Mouse (Mus musculus): Measurements from ENCODE around the gene Hrc. TPM values are rescaled to one million over a fixed set of nuclear protein-coding genes. Genes with fewer than 3 reads are reported as not detected.

Hrc gene
- polyA plus RNA-seq, 1 experiment, result 9.1 TPM

- DNase-seq, result peak; percentile 35
- no peak overlapping the region for H3K27ac ChIP-seq (ENCODE audit: control insufficient read depth, insufficient read depth, low read length)
- H3K4me1 ChIP-seq (replicated peaks; ENCODE audit: control insufficient read depth, insufficient read depth, low read length), result peaks cover 27% of the 10 kb centered on the region
- H3K36me3 ChIP-seq (ENCODE audit: control insufficient read depth, insufficient read depth, low read length), result no peaks in the 10 kb centered on the region
- TF ChIP-seq POLR2A (IDR thresholded peaks at IDR 0.05; ENCODE audit: control insufficient read depth, extremely low read depth, insufficient read depth, low read length, poor library complexity) (no peak), CTCF (IDR thresholded peaks at IDR 0.05; ENCODE audit: borderline replicate concordance, control insufficient read depth, extremely low read depth, insufficient read depth, low read length, poor library complexity) (no peak)
- WGBS, result 5% methylated on average over 14 of the region's 14 CpGs
- peaks cover 12% of the 10 kb centered on the region; the same call in 1 of the 2 replicates for H3K27me3 ChIP-seq (ENCODE audit: control insufficient read depth, insufficient read depth, low read length)
- H3K4me3 ChIP-seq (ENCODE audit: control insufficient read depth, insufficient read depth, low read length), result no peak overlapping the region
These were observed 3.2 kb downstream of the Hrc start for GRCm38 (mm10) chr7:45338161-45338911.

- Histone ChIP-seq H3K4me1 (replicated peaks; ENCODE audit: control insufficient read depth, insufficient read depth, low read length) (peaks cover 25% of the 10 kb centered on the region), H3K4me3 (ENCODE audit: control insufficient read depth, insufficient read depth, low read length) (peak overlapping the region; percentile 10; the same call in 1 of the 2 replicates), H3K27ac (ENCODE audit: control insufficient read depth, insufficient read depth, low read length) (no peak overlapping the region), H3K36me3 (ENCODE audit: control insufficient read depth, insufficient read depth, low read length) (no peaks in the 10 kb centered on the region), H3K27me3 (ENCODE audit: control insufficient read depth, insufficient read depth, low read length) (peaks cover 12% of the 10 kb centered on the region; the same call in 1 of the 2 replicates)
- 1% methylated on average over 39 of the region's 39 CpGs for WGBS
- TF ChIP-seq CTCF (IDR thresholded peaks at IDR 0.05; ENCODE audit: borderline replicate concordance, control insufficient read depth, extremely low read depth, insufficient read depth, low read length, poor library complexity), result no peak
- no peak for TF ChIP-seq POLR2A (IDR thresholded peaks at IDR 0.05; ENCODE audit: control insufficient read depth, extremely low read depth, insufficient read depth, low read length, poor library complexity)
- DNase-seq, result peak; percentile 25
These were observed 4.4 kb downstream of the Hrc start for GRCm38 (mm10) chr7:45339410-45340065.

GRCm38 (mm10) chr7:45340066-45340442, 5.0 kb downstream of the Hrc start:
- DNase-seq, result no peak
- no peaks in the 10 kb centered on the region for H3K36me3 ChIP-seq (ENCODE audit: control insufficient read depth, insufficient read depth, low read length)
- peaks cover 25% of the 10 kb centered on the region for H3K4me1 ChIP-seq (replicated peaks; ENCODE audit: control insufficient read depth, insufficient read depth, low read length)
- 8% methylated on average over 11 of the region's 11 CpGs for WGBS
- no peak overlapping the region for H3K27ac ChIP-seq (ENCODE audit: control insufficient read depth, insufficient read depth, low read length)
- TF ChIP-seq CTCF (IDR thresholded peaks at IDR 0.05; ENCODE audit: borderline replicate concordance, control insufficient read depth, extremely low read depth, insufficient read depth, low read length, poor library complexity) (no peak), POLR2A (IDR thresholded peaks at IDR 0.05; ENCODE audit: control insufficient read depth, extremely low read depth, insufficient read depth, low read length, poor library complexity) (no peak)
- no peak overlapping the region for H3K4me3 ChIP-seq (ENCODE audit: control insufficient read depth, insufficient read depth, low read length)
- H3K27me3 ChIP-seq (ENCODE audit: control insufficient read depth, insufficient read depth, low read length), result peaks cover 12% of the 10 kb centered on the region; the same call in 1 of the 2 replicates

GRCm38 (mm10) chr7:45340669-45341068, 5.6 kb downstream of the Hrc start:
- H3K4me3 ChIP-seq (ENCODE audit: control insufficient read depth, insufficient read depth, low read length), result no peak overlapping the region
- no peak for DNase-seq

GRCm38 (mm10) chr7:45341303-45341702, 6.2 kb downstream of the Hrc start:
- TF ChIP-seq POLR2A (IDR thresholded peaks at IDR 0.05; ENCODE audit: control insufficient read depth, extremely low read depth, insufficient read depth, low read length, poor library complexity) (no peak), CTCF (IDR thresholded peaks at IDR 0.05; ENCODE audit: borderline replicate concordance, control insufficient read depth, extremely low read depth, insufficient read depth, low read length, poor library complexity) (no peak)
- H3K4me3 ChIP-seq (ENCODE audit: control insufficient read depth, insufficient read depth, low read length), result no peak overlapping the region
- peaks cover 25% of the 10 kb centered on the region for H3K4me1 ChIP-seq (replicated peaks; ENCODE audit: control insufficient read depth, insufficient read depth, low read length)
- peak; percentile 68 for DNase-seq
- H3K27me3 ChIP-seq (ENCODE audit: control insufficient read depth, insufficient read depth, low read length), result peaks cover 12% of the 10 kb centered on the region; the same call in 1 of the 2 replicates
- 7% methylated on average over 8 of the region's 8 CpGs for WGBS
- no peak overlapping the region for H3K27ac ChIP-seq (ENCODE audit: control insufficient read depth, insufficient read depth, low read length)
- no peaks in the 10 kb centered on the region for H3K36me3 ChIP-seq (ENCODE audit: control insufficient read depth, insufficient read depth, low read length)

More at GRCm38 (mm10) chr7:45340669-45341068, 5.6 kb downstream of the Hrc start:
- TF ChIP-seq POLR2A (IDR thresholded peaks at IDR 0.05; ENCODE audit: control insufficient read depth, extremely low read depth, insufficient read depth, low read length, poor library complexity) (no peak), CTCF (IDR thresholded peaks at IDR 0.05; ENCODE audit: borderline replicate concordance, control insufficient read depth, extremely low read depth, insufficient read depth, low read length, poor library complexity) (no peak)
- no peaks in the 10 kb centered on the region for H3K36me3 ChIP-seq (ENCODE audit: control insufficient read depth, insufficient read depth, low read length)
- H3K27me3 ChIP-seq (ENCODE audit: control insufficient read depth, insufficient read depth, low read length), result peaks cover 12% of the 10 kb centered on the region; the same call in 1 of the 2 replicates
- WGBS, result 7% methylated on average over 11 of the region's 11 CpGs
- H3K4me1 ChIP-seq (replicated peaks; ENCODE audit: control insufficient read depth, insufficient read depth, low read length), result peaks cover 25% of the 10 kb centered on the region
- no peak overlapping the region for H3K27ac ChIP-seq (ENCODE audit: control insufficient read depth, insufficient read depth, low read length)

- H3K27ac ChIP-seq (ENCODE audit: control insufficient read depth, insufficient read depth, low read length), result no peak overlapping the region
- peaks cover 12% of the 10 kb centered on the region; the same call in 1 of the 2 replicates for H3K27me3 ChIP-seq (ENCODE audit: control insufficient read depth, insufficient read depth, low read length)
- no peak overlapping the region for H3K4me3 ChIP-seq (ENCODE audit: control insufficient read depth, insufficient read depth, low read length)
- no peak for DNase-seq
- WGBS, result 94% methylated on average over 11 of the region's 11 CpGs
- TF ChIP-seq POLR2A (IDR thresholded peaks at IDR 0.05; ENCODE audit: control insufficient read depth, extremely low read depth, insufficient read depth, low read length, poor library complexity) (no peak), CTCF (IDR thresholded peaks at IDR 0.05; ENCODE audit: borderline replicate concordance, control insufficient read depth, extremely low read depth, insufficient read depth, low read length, poor library complexity) (no peak)
- no peaks in the 10 kb centered on the region for H3K36me3 ChIP-seq (ENCODE audit: control insufficient read depth, insufficient read depth, low read length)
- peaks cover 27% of the 10 kb centered on the region for H3K4me1 ChIP-seq (replicated peaks; ENCODE audit: control insufficient read depth, insufficient read depth, low read length)
These were observed 7.0 kb downstream of the Hrc start for GRCm38 (mm10) chr7:45342081-45342480.

Measured in thymus, adult 2 months (tissue).